In genomic region chr11:25287458-25288247, GRCm38 (mm10) we compare ENCODE assay signal across 13 mouse cellular contexts.
A peak's percentile ranks its signal among the peaks of the same experiment; 100 is the strongest.
DNase-seq lines count a peak whose midpoint lies in the region; ATAC-seq and TF ChIP-seq lines count a peak whose summit lies in the region.
"Had no signal": no experiment of that assay in that cellular context is flagged by ENCODE, and none has a peak within 500 bp of the region (broad histone marks: within the 10 kb centered on the region; RNA-seq: fewer than 3 reads in every experiment).

No protein-coding gene starts in this region.

- H3K4me1 ChIP-seq in forebrain, embryonic 14.5 days (ENCODE audit: control insufficient read depth, insufficient read depth, low read length) = no peaks in the 10 kb centered on the region
- H3K4me1 ChIP-seq in forebrain, embryonic 10.5 days = peaks cover 4% of the 10 kb centered on the region; the same call in 1 of the 2 replicates
- 0 out of 2 replicates have a peak, but pooled peaks cover 6% of the 10 kb centered on the region for H3K4me1 ChIP-seq in kidney, postnatal 0 days (replicated peaks; ENCODE audit: insufficient read depth, low read length)
- peaks cover 13% of the 10 kb centered on the region for H3K4me1 ChIP-seq in limb, embryonic 12.5 days (replicated peaks)
- H3K4me1 ChIP-seq: liver, embryonic 15.5 days; midbrain, embryonic 10.5 days; neural tube, embryonic 12.5 days had no signal

- DNase-seq in forebrain, embryonic 14.5 days (ENCODE audit: low spot score) = peak; percentile 67
- DNase-seq in forebrain, embryonic 10.5 days (ENCODE audit: extremely low spot score, low spot score) = no peak
- DNase-seq in kidney, postnatal 0 days (ENCODE audit: low spot score) = no peak
- DNase-seq in kidney, adult 11 months = no peak
- peak; percentile 73 for DNase-seq in brain, embryonic 14.5 days (ENCODE audit: low read depth)
- no peak for DNase-seq in adrenal gland, postnatal 25 days
- DNase-seq in Muller cell, postnatal 12 days (ENCODE audit: inconsistent ontology term) = no peak
- DNase-seq: cerebellum, adult 11 months had no signal

- WGBS in forebrain, embryonic 14.5 days = 63% methylated on average over 13 of the region's 13 CpGs
- 91% methylated on average over 13 of the region's 13 CpGs for WGBS in forebrain, embryonic 10.5 days
- 69% methylated on average over 13 of the region's 13 CpGs for WGBS in kidney, postnatal 0 days
- WGBS in limb, embryonic 12.5 days = 67% methylated on average over 13 of the region's 13 CpGs

- no peaks in the 10 kb centered on the region for H3K36me3 ChIP-seq in forebrain, embryonic 14.5 days (ENCODE audit: control insufficient read depth, insufficient read depth, low read length)
- no peaks in the 10 kb centered on the region for H3K36me3 ChIP-seq in forebrain, embryonic 10.5 days (replicated peaks)
- H3K36me3 ChIP-seq in kidney, postnatal 0 days (ENCODE audit: insufficient read depth, low read length) = no peaks in the 10 kb centered on the region
- H3K36me3 ChIP-seq in limb, embryonic 12.5 days = no peaks in the 10 kb centered on the region
- H3K36me3 ChIP-seq: heart, embryonic 10.5 days; liver, embryonic 15.5 days; midbrain, embryonic 10.5 days; neural tube, embryonic 12.5 days had no signal

- no peak overlapping the region for H3K27ac ChIP-seq in forebrain, embryonic 14.5 days (ENCODE audit: low read depth, low read length)
- H3K27ac ChIP-seq in forebrain, embryonic 10.5 days = no peak overlapping the region
- no peak overlapping the region for H3K27ac ChIP-seq in kidney, postnatal 0 days
- H3K27ac ChIP-seq in limb, embryonic 12.5 days = no peak overlapping the region
- H3K27ac ChIP-seq: heart, embryonic 10.5 days; liver, embryonic 15.5 days; midbrain, embryonic 10.5 days; neural tube, embryonic 12.5 days had no signal

- no peak overlapping the region for H3K9ac ChIP-seq in forebrain, embryonic 14.5 days (ENCODE audit: low read length)
- H3K9ac ChIP-seq in kidney, postnatal 0 days (ENCODE audit: low read depth, low read length) = no peak overlapping the region
- no peak overlapping the region for H3K9ac ChIP-seq in limb, embryonic 12.5 days (replicated peaks)
- H3K9ac ChIP-seq: liver, embryonic 15.5 days; neural tube, embryonic 12.5 days had no signal

- no peak for TF ChIP-seq POLR2A in brain, embryonic 14.5 days (IDR thresholded peaks at IDR 0.05; ENCODE audit: borderline replicate concordance, extremely low read depth, insufficient read depth, insufficient read length, poor library complexity, severe bottlenecking)

- no peaks in the 10 kb centered on the region for H3K9me3 ChIP-seq in forebrain, embryonic 14.5 days (replicated peaks; ENCODE audit: control insufficient read depth, low read length)
- H3K9me3 ChIP-seq in forebrain, embryonic 10.5 days = no peaks in the 10 kb centered on the region
- H3K9me3 ChIP-seq in kidney, postnatal 0 days (replicated peaks; ENCODE audit: low read length) = no peaks in the 10 kb centered on the region
- H3K9me3 ChIP-seq in limb, embryonic 12.5 days = no peaks in the 10 kb centered on the region
- H3K9me3 ChIP-seq: heart, embryonic 10.5 days; liver, embryonic 15.5 days; midbrain, embryonic 10.5 days; neural tube, embryonic 12.5 days had no signal

- no peak overlapping the region for H3K4me2 ChIP-seq in forebrain, embryonic 14.5 days (ENCODE audit: low read length)
- H3K4me2 ChIP-seq in kidney, postnatal 0 days (ENCODE audit: low read length) = peak overlapping the region; percentile 53
- H3K4me2 ChIP-seq in limb, embryonic 12.5 days = peak overlapping the region; percentile 41
- H3K4me2 ChIP-seq: liver, embryonic 15.5 days; neural tube, embryonic 12.5 days had no signal

- H3K4me3 ChIP-seq in forebrain, embryonic 14.5 days (ENCODE audit: low read depth, low read length) = no peak overlapping the region
- no peak overlapping the region for H3K4me3 ChIP-seq in forebrain, embryonic 10.5 days
- no peak overlapping the region for H3K4me3 ChIP-seq in kidney, postnatal 0 days (replicated peaks; ENCODE audit: low read depth, low read length)
- H3K4me3 ChIP-seq in limb, embryonic 12.5 days (replicated peaks) = peak overlapping the region; percentile 12; the same call in 1 of the 2 replicates
- H3K4me3 ChIP-seq: heart, embryonic 10.5 days; liver, embryonic 15.5 days; midbrain, embryonic 10.5 days; neural tube, embryonic 12.5 days had no signal

- no peaks in the 10 kb centered on the region for H3K27me3 ChIP-seq in forebrain, embryonic 14.5 days (replicated peaks; ENCODE audit: control insufficient read depth, insufficient read depth, low read length)
- H3K27me3 ChIP-seq in forebrain, embryonic 10.5 days (ENCODE audit: poor library complexity, severe bottlenecking) = no peaks in the 10 kb centered on the region
- H3K27me3 ChIP-seq in kidney, postnatal 0 days (ENCODE audit: insufficient read depth, low read length) = no peaks in the 10 kb centered on the region
- H3K27me3 ChIP-seq in limb, embryonic 12.5 days = no peaks in the 10 kb centered on the region
- H3K27me3 ChIP-seq: liver, embryonic 15.5 days; neural tube, embryonic 12.5 days had no signal

- peak; percentile 81; the same call in 1 of the 2 replicates for ATAC-seq in forebrain, embryonic 14.5 days
- no peak for ATAC-seq in kidney, postnatal 0 days (replicated peaks; ENCODE audit: low FRiP score, low read depth)
- ATAC-seq in limb, embryonic 12.5 days (ENCODE audit: insufficient number of reproducible peaks, insufficient read depth, low FRiP score, low TSS enrichment, low read depth) = no peak

- no peak for TF ChIP-seq CTCF in kidney, postnatal 0 days (IDR thresholded peaks at IDR 0.05; ENCODE audit: low read depth)
- no peak for TF ChIP-seq CTCF in brain, embryonic 14.5 days (IDR thresholded peaks at IDR 0.05; ENCODE audit: borderline replicate concordance, extremely low read depth, insufficient read depth, insufficient read length)

Comparison
In these comparisons a context has a peak if more than half of its experiments do, and no peak if none do; other contexts are left out.
1. DNase-seq: peak in forebrain, embryonic 14.5 days (single experiment) and brain, embryonic 14.5 days (single experiment); none in forebrain, embryonic 10.5 days (single experiment), kidney, postnatal 0 days (single experiment), kidney, adult 11 months (single experiment), adrenal gland, postnatal 25 days (single experiment) and Muller cell, postnatal 12 days (single experiment).